Mouse (Mus musculus) liver, adult 2 months (tissue): ENCODE measurements at regions not wholly inside any gene's neighbourhood (a gene's known extent, or its start where the extent isn't known, plus 50 kb on each side); places are given as distances from the start of the nearest gene placed in this dataset.

Experiments
- DNase-seq: peaks from one replicate; pipeline ENCODE4 v3.0.0-alpha.2; 2011; ENCODE audit warnings: low read depth, low spot score; ENCODE audit errors: extremely low read depth
- H3K27ac ChIP-seq: fragments of 200-500 bp; replicated peaks from 2 replicates; pipeline ENCODE4 v1.5.1; 2012; ENCODE audit warnings: low read depth, mild to moderate bottlenecking, control low read depth, inconsistent platforms, low read length; ENCODE audit not compliant: insufficient read depth
- H3K27me3 ChIP-seq: fragments of 200-500 bp; 2 replicates; pipeline ENCODE4 v1.6.1; 2012; ENCODE audit warnings: mild to moderate bottlenecking, moderate library complexity, low read length, inconsistent platforms; ENCODE audit not compliant: control insufficient read depth, insufficient read depth
- H3K36me3 ChIP-seq: fragments of 200-500 bp; 2 replicates; pipeline ENCODE4 v1.6.1; 2012; ENCODE audit warnings: low read length, inconsistent platforms; ENCODE audit not compliant: control insufficient read depth, insufficient read depth
- H3K4me1 ChIP-seq: fragments of 200-500 bp; 2 replicates; pipeline ENCODE4 v1.6.1; 2011; ENCODE audit warnings: low read length; ENCODE audit not compliant: control insufficient read depth, insufficient read depth
- H3K4me3 ChIP-seq: fragments of 200-500 bp; 2 replicates; pipeline ENCODE4 v1.5.1; 2011; ENCODE audit warnings: low read depth, mild to moderate bottlenecking, control low read depth, low read length, moderate library complexity; ENCODE audit not compliant: insufficient read depth
- H3K79me2 ChIP-seq: fragments of 200-500 bp; 2 replicates; pipeline ENCODE4 v1.6.1; 2012; ENCODE audit warnings: inconsistent platforms, mild to moderate bottlenecking, low read length, moderate library complexity; ENCODE audit not compliant: control insufficient read depth, insufficient read depth
- H3K9ac ChIP-seq: fragments of 200-500 bp; 2 replicates; pipeline ENCODE4 v1.6.1; 2012; ENCODE audit warnings: low read depth, mild to moderate bottlenecking, control low read depth, inconsistent platforms, low read length
- CTCF ChIP-seq: fragments of 200-500 bp; IDR thresholded peaks from 2 replicates; pipeline ENCODE4 v1.5.1; 2011; ENCODE audit warnings: low read depth, low read length, control low read depth
- POLR2A ChIP-seq: fragments of 200-500 bp; IDR thresholded peaks from 2 replicates; pipeline ENCODE4 v1.6.1; 2011; ENCODE audit warnings: low read length, control low read depth; ENCODE audit not compliant: insufficient read depth; ENCODE audit errors: extremely low read depth
- WGBS: fragments of 180-500 bp; shearing (Covaris S2); methylation state at CpG from one replicate; pipeline ENCODE4 v1.1.7; 2018; 5-methylcytosine and 5-hydroxymethylcytosine counted together

- DNase-seq: no peak
- no peaks in the 10 kb centered on the region for H3K79me2 ChIP-seq
- H3K4me3 ChIP-seq: no peak overlapping the region
- no peaks in the 10 kb centered on the region for H3K27me3 ChIP-seq
- no peaks in the 10 kb centered on the region for H3K36me3 ChIP-seq
- H3K9ac ChIP-seq: no peak overlapping the region
- H3K27ac ChIP-seq: no peak overlapping the region
- TF ChIP-seq CTCF (no peak), POLR2A (no peak)
- H3K4me1 ChIP-seq: no peaks in the 10 kb centered on the region
- 87% methylated on average over 6 of the region's 6 CpGs for WGBS
Measured at GRCm38 (mm10) chr3:34572081-34572480, 78.1 kb upstream of the Sox2 start.

- H3K4me1 ChIP-seq: no peaks in the 10 kb centered on the region
- no peaks in the 10 kb centered on the region for H3K27me3 ChIP-seq
- H3K4me3 ChIP-seq: no peak overlapping the region
- no peak for DNase-seq
- H3K9ac ChIP-seq: no peak overlapping the region
- 89% methylated on average over 9 of the region's 9 CpGs for WGBS
- no peaks in the 10 kb centered on the region for H3K79me2 ChIP-seq
- no peak overlapping the region for H3K27ac ChIP-seq
- H3K36me3 ChIP-seq: no peaks in the 10 kb centered on the region
- TF ChIP-seq POLR2A (no peak), CTCF (no peak)
Measured at GRCm38 (mm10) chr3:34571630-34572029, 78.6 kb upstream of the Sox2 start.

GRCm38 (mm10) chr3:34569998-34570397, 80.2 kb upstream of the Sox2 start:
- no peaks in the 10 kb centered on the region for H3K4me1 ChIP-seq
- no peaks in the 10 kb centered on the region for H3K27me3 ChIP-seq
- no peaks in the 10 kb centered on the region for H3K36me3 ChIP-seq
- 91% methylated on average over 10 of the region's 10 CpGs for WGBS
- DNase-seq: no peak
- no peak for TF ChIP-seq POLR2A
- no peak overlapping the region for H3K4me3 ChIP-seq
- no peaks in the 10 kb centered on the region for H3K79me2 ChIP-seq
- no peak overlapping the region for H3K27ac ChIP-seq
- no peak overlapping the region for H3K9ac ChIP-seq

- TF ChIP-seq POLR2A (no peak), CTCF (no peak)
- H3K79me2 ChIP-seq: no peaks in the 10 kb centered on the region
- no peak overlapping the region for H3K4me3 ChIP-seq
- no peak for DNase-seq
- 79% methylated on average over 6 of the region's 6 CpGs for WGBS
- no peaks in the 10 kb centered on the region for H3K4me1 ChIP-seq
- H3K9ac ChIP-seq: no peak overlapping the region
- no peaks in the 10 kb centered on the region for H3K27me3 ChIP-seq
- no peaks in the 10 kb centered on the region for H3K36me3 ChIP-seq
- no peak overlapping the region for H3K27ac ChIP-seq
Measured at GRCm38 (mm10) chr3:34568086-34568650, 82.0 kb upstream of the Sox2 start.

GRCm38 (mm10) chr3:34565386-34565785, 84.8 kb upstream of the Sox2 start:
- Histone ChIP-seq H3K4me3 (no peak overlapping the region), H3K27ac (no peak overlapping the region), H3K27me3 (no peaks in the 10 kb centered on the region), H3K4me1 (no peaks in the 10 kb centered on the region), H3K36me3 (no peaks in the 10 kb centered on the region), H3K79me2 (no peaks in the 10 kb centered on the region), H3K9ac (no peak overlapping the region)
- TF ChIP-seq POLR2A (no peak), CTCF (no peak)
- 55% methylated on average over 4 of the region's 4 CpGs for WGBS
- no peak for DNase-seq

- no peaks in the 10 kb centered on the region for H3K36me3 ChIP-seq
- no peak overlapping the region for H3K4me3 ChIP-seq
- TF ChIP-seq POLR2A (no peak), CTCF (no peak)
- H3K9ac ChIP-seq: no peak overlapping the region
- no peaks in the 10 kb centered on the region for H3K27me3 ChIP-seq
- no peaks in the 10 kb centered on the region for H3K4me1 ChIP-seq
- H3K79me2 ChIP-seq: no peaks in the 10 kb centered on the region
- H3K27ac ChIP-seq: no peak overlapping the region
- 68% methylated on average over 8 of the region's 8 CpGs for WGBS
- no peak for DNase-seq
Measured at GRCm38 (mm10) chr3:34562893-34563292, 87.3 kb upstream of the Sox2 start.
